Mouse (Mus musculus): ENCODE measurements at regions not wholly inside any gene's neighbourhood (a gene's known extent, or its start where the extent isn't known, plus 50 kb on each side); places are given as distances from the start of the nearest gene placed in this dataset.
"Not testable (repeated sequence)": the region's sequence is repeated elsewhere in the genome, so short reads cannot be mapped to it uniquely, and the experiment has no call there.

DNA sequence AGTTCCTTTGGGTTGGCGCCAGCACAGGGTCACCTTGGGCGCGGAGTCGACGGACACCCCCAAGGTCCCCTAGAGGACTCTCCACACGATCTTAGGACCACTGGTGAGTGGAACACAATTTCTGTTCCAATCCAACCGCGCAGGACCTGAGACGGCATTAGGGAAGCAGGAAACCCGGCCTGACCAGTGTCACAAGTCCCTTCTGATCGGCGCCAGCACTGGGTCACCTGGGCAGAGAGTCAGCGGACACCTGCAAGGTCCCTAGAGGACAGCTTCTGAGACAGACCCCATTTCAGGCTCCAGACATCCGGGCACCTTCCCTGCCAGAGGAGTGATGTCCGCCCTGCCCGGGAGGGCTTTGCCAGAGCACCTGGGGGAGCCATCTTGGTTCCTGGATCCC, 74.2 kb upstream of the Cdh13 start:
- DNase-seq (ENCODE audit: low spot score) = not testable (repeated sequence)

DNA sequence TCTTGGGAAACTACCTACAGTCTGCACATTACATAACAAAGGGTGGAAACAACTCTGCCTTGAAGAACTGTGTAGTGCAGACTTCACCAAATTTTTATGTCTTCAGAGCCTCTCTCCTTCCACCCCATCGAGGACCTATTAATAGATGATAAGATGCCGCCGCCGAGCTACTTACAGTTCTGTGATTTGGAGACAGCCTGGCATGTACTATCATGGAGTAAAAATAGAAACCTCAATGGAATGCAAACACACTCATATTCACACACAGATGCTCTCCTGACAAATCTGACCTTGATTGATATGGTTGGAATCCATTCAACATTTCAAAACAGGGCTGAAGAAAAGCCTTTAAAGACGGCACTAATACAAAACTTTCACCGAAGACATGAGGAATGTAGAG, 92.7 kb upstream of the Cdh13 start:
- DNase-seq (ENCODE audit: low spot score) = no peak

DNA sequence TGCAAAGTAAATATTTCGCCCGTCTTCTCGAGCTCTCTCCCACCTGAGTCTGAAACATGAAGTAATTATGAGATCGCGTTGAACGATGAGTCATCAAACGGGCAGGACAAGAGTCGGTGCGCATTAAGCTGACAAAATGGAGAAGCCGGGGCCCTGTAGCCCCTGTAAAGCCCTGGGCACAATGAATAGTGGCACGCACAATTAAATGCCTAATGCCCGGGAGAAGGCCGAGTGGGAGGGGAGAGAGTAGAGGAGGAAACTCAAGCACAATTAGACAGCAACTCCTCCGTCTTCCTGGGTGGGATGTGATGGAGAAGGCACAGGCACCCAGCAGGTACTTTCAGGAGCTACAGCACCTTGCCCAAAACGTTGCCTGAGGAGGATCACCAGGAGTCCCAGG, 94.3 kb upstream of the Cdh13 start:
- no peak for DNase-seq (ENCODE audit: low spot score)

DNA sequence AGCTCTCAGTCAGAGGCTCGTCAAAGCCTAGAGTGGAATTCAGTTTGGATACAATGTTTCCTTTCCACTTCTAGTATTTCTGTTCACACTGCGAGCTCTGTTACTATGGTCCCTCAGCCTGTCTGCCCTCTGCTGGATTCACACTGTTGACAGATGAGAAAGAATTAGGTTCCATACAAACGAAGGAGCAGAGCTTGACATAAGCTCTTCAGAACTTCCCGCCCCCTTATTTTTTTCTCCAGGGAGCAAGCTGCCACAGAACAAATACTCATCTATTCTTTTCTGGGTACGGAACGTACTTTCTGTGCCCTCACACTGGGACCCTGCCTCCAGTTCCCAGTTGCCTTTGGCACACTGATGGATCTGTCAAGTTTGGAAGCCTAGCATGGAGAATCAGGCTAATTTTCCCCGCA, 114.5 kb upstream of the Cdh13 start:
- no peak for DNase-seq (ENCODE audit: low spot score)

DNA sequence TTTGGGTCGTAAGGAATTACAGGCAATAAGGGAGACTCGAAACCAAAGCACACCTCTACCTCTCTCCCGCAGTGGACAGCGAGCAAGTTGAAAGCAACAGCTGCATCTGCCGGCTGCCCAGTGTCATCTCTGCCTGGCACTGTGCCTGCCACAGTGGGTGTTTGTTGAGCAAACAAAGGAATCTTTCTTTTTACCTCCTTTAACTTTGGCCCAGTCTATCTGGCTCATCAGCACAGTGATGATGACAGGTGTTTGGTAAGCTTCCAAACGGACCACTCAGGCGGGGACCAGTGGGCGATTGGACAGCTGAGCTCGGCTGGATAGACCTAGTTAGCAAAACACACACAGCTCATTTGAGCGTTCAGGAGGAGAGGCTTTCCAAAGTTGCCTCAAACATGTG, 121.4 kb upstream of the Cdh13 start:
- DNase-seq (ENCODE audit: low spot score) = no peak

DNA sequence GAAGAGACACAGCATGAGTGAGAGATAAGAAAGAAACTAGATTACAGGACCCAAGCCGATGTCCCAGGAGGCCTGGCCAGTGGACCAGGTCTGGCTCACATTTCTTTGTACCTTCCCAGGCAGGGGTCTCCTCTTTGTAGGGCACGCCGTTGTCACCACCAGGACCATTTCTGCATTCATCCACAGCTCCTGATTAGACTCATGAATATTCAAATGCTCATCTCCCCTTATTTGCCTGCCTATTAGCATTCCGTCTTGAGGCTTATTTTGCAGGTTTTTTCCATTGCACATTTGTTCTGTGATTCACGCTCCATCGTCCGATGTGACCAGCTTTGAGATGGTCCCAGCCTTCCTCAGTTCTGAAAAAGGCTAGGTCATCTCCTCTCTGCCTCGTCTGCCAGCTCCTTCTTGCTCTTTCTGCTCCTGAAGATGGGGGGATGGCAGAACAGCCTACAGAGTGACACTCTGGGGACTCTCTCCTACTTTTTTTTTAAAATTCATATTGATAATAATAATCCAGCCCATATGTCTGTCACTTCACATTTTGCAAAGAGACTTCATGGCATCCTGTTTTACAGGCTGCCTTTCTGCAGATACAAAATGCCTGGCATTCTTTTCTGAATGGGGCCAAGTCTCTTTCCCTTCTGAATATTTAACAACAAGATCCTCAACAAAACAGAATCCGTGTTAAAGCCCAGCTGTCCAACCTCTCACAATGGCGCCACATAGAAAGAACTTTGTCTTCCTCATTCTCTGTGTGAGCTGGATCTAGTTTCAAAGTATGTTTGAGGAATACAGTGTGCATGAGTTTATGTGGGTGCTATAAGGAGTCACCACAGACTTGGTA, 136.0 kb upstream of the Cdh13 start:
- no peak for DNase-seq (ENCODE audit: low spot score)

DNA sequence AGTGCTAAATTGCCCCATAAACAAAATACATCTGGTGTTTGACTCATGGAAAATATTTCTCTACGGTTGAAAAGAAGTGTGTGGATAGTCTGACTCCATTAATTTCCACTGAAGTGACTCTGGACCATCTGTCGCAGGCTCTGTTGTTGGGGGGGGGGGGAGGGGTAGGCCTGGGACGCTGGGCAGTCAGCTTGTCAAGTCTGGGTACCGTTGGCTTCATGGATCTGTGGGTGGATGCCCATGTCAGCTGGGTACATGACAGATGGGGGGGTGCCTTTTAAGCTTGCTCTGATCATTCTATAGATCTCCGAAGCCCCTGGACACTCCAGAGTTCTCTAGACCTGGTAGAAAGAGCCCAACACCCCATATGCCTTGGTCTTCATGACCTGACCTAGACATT, 139.0 kb upstream of the Cdh13 start:
- DNase-seq (ENCODE audit: low spot score) = no peak

DNA sequence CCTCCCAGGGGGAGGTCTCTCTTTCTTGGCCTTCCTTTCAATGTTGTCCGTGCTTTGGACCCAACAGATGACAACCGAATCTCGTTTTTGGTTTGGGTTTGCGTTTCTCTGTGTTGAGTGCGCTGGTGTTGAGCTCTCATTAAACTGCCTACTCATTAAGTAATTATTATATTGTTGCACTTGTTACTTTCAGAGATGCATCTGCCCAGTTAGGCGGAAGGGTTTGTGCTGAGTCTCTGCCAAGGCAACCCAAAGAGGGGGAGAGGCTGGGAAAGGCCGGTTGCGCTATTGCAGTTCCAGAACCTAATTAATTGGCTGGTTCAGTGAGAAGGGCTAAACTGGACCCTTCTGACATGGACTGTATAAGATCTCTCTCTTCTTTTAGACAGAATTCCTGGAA, 141.2 kb upstream of the Cdh13 start:
- DNase-seq (ENCODE audit: low spot score) = no peak

DNA sequence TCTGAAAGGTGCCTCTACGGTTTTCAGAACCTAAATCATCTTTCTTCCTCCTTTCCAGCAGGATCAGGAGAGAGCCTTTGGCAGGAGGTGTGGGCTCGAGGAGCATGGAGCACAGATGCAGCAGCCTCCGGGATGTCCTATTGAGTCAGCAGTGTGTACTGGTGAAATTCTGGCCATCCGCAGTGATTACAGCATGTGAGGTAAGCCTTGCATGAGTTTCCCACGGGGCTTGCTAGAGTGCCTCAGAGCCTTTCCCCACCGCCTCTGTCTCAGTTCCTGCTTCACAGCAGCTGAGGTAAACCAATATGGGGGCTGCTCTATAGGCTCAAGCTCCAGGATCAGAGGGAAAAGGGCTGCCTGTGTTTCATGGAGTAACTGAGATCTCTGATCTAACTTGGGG, 143.6 kb upstream of the Cdh13 start:
- DNase-seq (ENCODE audit: low spot score) = no peak

DNA sequence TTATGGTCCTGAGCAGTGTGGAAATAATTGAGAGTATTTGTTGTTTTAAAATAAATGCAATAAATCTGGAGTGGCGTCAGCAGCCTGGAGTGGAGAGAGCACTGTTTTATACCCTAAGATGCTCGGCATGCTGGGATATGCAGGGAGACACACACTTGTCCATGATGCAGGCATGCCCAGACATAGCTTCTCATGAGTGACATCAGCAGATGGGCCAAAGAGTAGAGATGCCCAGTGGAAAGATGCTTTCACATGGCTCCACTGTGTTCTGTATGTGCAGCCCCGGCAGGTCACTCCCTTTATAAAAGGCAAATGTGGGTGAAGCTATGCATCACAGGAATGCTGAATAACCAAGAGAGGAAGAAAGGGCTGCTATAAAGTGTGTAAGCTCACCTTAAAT, 145.7 kb upstream of the Cdh13 start:
- DNase-seq (ENCODE audit: low spot score) = no peak

DNA sequence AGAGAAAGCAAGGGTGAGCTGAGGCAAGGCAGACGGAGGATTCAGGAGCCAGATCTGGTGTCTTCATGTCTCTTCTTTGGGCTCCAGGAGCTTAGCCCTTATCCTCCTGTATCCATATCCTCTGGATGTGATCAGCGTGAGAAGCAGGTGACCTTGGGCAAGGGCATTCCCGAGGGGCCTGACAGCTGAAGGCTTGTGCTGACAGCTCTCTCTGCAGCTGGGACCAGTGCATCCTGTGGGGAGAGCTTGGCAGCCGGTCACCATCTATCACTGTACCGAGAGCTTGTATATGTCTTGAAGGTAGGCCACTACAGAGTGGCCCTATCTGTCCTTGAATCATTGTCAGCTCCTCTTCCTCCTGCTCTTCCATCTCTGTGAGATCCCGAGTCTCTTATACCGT, 158.5 kb upstream of the Cdh13 start:
- DNase-seq (ENCODE audit: low spot score) = no peak

DNA sequence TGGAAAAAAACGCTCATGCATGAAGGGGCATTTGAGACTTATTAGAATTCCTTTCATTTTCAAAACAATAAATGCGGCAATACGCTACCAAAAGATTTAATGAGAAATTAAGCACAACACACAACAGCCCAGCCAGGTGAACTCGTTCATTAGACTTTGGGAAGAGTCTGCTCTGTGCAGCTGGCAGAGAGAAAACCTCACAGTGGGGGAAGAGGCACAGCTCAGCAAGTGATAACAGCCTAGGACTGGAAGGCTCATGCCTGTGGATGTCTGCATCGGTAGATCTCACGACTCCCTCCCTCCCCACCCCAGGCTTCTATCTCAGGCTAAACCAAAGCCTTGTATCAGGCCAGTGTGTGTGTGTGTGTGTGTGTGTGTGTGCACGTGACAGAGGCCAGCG, 169.3 kb upstream of the Cdh13 start:
- DNase-seq (ENCODE audit: low spot score) = no peak

DNA sequence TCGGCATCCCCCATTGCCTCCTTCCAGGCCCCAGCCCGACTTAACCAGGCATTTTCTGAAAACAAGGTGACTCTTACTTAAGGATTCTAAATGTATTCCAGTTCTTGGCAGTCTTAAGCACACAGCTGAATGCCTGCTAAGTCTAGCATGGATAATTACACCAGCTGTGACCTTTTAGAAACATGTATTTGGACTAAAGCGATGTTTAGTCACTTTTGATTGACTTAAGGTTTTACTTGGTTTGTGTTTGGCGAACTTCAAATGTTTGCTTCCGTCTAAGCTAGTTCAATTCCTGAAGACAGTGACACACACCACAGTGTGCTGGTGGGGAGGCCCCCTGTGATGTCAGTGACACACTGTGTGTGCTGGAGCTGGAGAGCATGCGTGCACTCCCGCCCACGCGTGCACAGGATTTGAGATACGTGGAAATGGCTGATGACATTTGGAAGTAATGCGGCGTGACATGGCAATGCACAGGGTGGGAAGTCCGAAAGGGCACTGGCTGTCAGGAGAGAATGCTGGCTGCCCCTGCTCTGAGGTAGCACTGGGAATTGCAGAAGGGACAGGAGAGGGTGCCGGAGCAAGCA, 179.0 kb upstream of the Cdh13 start:
- no peak for DNase-seq (ENCODE audit: low spot score)

DNA sequence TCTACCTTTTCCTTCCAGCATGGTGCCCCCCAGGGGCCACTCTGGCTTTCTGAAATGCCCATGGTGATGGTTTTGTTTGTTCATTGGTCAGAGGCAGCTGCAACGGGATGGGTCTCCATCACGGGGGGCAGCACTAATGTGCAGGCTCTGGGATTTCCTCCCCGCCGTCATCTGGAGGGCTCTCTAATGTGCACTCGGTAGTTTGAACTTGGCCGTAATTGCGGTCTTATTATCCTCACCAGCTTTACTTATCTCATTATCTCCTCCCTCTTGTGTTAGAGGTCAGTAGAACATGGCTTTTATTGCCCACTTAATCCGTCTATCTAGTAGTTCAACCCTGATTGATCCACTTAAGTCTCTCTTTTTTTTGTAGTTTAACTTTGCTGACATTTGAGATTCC, 182.2 kb upstream of the Cdh13 start:
- no peak for DNase-seq (ENCODE audit: low spot score)

DNA sequence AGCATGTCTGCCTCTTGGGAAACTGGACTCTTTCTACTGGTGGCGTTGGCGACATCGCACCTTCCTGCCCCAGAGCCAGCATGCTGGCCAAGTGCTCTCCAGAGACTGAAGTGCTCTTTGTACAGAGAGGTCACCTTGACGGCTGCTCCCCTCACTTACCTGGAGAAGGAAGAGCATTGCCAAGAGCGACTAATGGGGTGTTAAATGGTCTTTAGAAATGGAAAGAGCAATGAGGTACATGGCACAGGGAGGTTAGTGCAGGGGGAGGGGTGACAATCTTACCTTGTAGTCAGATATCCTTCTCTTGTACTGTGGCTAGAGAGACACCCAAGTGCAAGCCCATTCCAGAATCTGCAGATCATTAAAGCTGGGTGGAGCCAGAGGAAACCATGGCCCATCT, 220.8 kb upstream of the Cdh13 start:
- no peak for DNase-seq (ENCODE audit: low spot score)

DNA sequence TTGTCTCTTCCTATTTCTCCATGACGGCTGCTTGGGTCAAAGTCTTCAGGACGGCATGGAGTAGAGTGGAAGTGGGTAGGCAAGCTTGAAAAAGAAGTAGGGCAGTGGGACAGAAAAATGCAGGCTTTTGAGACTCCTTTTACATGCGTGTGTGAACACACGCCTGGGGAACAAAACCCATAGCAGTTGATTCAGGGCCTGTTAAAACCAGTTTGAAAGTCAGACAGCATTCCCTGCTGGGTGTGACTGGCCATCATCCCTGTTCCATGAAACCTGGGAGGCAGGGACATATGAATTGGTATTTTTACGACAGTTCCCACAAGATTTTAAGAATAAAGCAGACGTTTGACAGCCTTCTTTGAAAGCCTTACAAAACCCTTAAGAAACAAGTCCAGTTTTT, 226.8 kb upstream of the Cdh13 start:
- DNase-seq (ENCODE audit: low spot score) = no peak

DNA sequence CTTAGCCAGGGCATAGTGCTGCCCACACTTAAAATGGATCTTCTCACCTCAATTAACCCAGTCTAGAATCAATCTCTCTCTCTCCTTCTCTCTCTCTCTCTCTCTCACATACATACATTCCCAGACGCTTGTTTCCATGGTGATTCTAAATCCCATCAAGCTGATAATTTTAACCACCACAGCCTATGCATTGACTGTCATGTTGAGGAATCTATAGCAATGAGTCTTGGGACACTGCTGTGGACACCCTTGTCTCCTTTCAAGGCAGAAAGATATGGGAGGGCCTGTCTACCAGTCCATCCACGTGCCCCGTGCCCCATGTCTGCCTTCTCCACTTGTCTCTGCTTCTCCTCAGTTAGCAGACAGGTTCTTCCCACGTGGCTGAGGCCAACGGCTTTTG, 228.0 kb upstream of the Cdh13 start:
- DNase-seq (ENCODE audit: low spot score) = no peak

DNA sequence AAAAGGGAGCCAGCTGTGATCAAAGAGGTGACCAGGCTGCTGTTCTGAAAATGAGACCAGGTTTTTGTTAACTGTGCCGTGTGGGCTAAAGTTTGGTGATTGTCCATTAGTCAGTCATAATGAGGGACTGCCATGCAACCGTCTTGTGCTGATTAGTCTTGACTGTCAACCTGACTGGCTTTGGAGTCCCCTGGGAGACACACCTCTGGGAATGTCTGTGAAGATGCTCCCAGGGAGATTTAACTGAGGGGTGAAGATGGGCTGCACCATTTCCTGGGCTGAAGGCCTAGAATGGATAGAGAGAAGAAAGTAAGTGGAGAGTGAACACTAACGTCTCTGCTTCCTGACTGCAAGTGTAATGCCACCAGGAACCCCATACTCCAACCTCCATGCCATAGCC, 233.1 kb upstream of the Cdh13 start:
- no peak for DNase-seq (ENCODE audit: low spot score)

DNA sequence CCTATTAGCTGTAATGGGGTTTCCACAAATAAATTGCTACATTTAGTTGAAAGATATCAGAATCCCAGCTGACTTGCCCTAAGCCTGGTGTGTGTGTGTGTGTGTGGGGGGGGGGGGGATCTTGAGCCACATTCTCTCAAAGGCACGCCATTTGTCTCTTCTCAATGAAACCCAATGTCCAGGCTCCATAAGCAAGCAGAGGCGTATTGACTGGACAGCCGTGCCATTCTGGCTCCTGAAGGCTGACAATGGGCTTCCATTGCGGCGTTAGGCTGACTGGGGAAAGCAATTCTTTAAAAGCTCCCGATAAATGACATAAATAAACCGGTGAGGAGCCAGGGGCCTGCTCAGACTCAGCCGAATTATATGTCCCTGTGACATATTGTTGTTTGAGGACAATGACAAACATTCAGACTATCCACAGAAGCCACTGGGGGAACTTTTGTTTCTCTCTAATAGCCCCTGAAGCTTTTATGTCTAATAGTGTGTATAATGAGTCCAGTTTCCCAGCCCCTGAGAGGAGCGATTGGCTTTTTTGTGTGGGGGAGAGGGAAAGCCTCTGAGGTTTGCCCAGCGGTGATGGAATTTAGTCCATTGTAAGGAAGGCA, 240.6 kb upstream of the Mphosph6 start:
- DNase-seq (ENCODE audit: low spot score) = no peak

DNA sequence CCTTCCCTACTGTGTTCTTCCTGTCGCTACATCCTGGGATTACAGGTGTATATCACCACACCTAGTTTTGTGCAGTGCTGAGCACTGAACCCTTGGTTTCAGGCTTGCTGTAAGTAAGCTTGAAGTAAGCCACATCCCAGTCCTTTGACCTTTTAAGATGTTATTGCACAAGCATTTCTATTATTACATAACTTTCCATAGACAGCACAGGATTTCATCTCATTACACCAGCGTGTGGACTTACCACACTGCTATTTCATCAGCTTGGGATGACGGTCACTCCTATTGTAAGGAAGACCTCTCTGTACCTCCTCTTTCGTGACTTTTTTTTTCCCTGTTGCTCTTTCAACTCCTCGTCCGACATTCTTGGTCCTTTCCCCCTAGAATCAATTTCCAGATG, 239.5 kb upstream of the Mphosph6 start:
- no peak for DNase-seq (ENCODE audit: low spot score)

DNA sequence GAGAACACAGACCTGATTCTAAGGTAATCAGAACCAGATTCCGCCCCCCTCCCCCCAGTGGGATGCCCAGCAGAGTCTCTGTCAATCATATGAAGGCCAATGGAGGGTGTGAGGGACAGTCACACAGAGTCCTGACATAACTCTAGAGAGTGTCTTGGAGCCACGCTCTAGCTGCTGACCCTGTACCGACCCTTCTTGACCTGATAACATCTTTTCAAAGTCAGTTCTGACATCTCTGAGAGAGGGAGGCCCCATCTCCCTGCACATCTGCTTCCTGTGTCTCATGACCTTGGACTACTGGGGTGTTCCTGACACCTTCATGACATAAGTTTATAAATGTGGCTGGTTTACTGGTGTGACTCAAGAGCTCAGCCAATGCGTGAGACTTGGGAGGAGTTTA, 236.1 kb upstream of the Mphosph6 start:
- no peak for DNase-seq (ENCODE audit: low spot score)

DNA sequence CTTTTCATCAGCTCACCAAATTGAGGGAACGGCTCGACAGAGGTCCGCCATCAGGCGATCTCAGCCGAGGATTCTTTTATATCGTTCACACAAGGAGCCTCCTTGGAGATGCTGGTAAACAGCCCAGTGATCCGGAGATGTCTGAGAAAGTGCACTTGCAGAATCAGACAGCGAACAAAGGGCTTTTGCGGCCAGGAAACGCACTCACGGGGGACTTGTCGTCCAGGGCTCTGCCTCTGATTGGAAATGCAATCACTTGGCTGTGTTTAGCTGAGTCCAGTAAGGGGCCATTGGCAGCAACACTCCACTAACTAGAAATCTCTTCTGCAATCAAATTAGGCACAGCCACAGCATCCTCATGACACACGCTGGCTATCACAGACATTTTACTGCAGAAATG, 232.3 kb upstream of the Mphosph6 start:
- DNase-seq (ENCODE audit: low spot score) = no peak

DNA sequence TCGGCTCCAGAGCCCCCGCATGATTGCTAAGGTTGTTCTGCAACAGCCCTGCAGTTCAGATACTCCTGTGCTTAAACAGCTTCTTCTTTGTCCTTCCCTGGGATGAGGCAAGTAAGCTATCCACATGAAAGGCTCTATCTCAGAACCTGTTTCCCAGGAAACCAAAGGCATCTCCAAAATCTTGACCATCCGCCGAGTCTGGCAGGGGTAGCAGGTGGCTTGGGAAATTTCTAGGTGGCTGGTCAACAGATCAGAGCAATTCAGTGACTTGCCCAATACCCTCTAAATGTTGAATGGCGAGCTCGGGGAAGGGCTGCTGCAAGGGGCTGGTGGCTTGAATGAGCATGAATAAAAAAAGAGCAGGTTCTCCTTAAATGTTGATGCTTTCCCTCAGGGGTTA, 229.7 kb upstream of the Mphosph6 start:
- DNase-seq (ENCODE audit: low spot score) = no peak

Measured in ovary, postnatal 10 days (tissue).